Mouse (Mus musculus): ENCODE measurements around the gene Polr3h. TPM values are rescaled to one million over a fixed set of nuclear protein-coding genes. Genes with fewer than 3 reads are reported as not detected.
A peak's percentile ranks its signal among the peaks of the same experiment; 100 is the strongest.

The Polr3h gene
- polyA plus RNA-seq, 1 experiment from 2014 or later = 108 TPM

DNA sequence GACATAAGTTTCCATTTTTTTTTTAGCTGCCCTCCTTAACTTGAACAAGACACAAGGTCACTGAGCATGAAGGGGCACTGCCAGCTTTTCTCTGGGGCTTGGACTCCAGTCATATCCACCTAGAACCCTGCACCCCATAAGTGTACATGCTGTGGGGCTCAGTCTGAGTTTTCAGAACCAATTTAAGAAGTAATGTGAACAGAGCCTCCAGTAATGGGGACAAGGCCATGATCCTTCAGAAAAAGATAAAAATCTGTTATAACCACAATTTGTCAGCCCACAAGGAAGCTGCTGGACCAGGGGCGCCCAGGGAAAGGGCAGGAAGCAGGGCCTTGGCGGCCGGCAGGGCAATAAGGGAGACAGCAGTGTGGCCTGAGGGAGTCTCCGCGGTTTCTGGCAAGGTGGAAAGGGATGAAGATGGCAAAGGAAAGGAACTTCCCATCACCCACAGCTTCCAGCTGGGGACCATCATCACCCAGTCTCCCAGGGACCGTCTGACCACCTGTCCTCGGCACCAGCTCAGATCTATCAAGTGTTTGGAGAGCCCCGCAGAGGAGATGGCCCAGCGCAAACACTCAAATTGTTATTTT is 73.5 kb downstream of the Polr3h start:
- Histone ChIP-seq H3K4me1 (peaks cover 25% of the 10 kb centered on the region), H3K9me3 (no peaks in the 10 kb centered on the region), H3K27ac (no peak overlapping the region), H3K4me3 (no peak overlapping the region), H3K36me3 (peaks cover 64% of the 10 kb centered on the region), H3K27me3 (ENCODE audit: insufficient read depth, poor library complexity, severe bottlenecking) (no peaks in the 10 kb centered on the region)
- 83% methylated on average over 9 of the region's 9 CpGs for WGBS
- DNase-seq (ENCODE audit: low spot score) = no peak

DNA sequence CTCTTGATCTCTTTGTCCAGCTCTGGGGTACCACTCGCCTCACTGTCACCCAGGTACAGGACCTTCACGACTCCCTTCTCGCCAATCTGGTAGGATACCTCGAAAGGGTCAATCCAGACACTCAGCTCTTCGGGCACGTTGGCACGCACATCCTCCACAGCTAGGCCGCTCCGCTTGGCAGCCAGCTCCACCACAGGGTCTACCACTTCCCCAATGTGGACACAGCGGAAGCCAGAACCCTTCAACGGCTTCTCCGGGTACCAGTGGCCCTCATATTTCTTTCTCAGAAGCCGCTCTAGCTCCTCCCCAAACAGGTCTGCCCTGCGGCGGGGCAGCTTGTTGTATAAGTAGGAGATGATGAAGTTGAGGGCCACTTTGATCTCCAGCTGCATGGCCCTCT is 74.7 kb downstream of the Polr3h start:
- H3K4me1 ChIP-seq = peaks cover 28% of the 10 kb centered on the region
- H3K4me3 ChIP-seq = no peak overlapping the region
- H3K9me3 ChIP-seq = no peaks in the 10 kb centered on the region
- H3K27me3 ChIP-seq (ENCODE audit: insufficient read depth, poor library complexity, severe bottlenecking) = no peaks in the 10 kb centered on the region
- no peak for DNase-seq (ENCODE audit: low spot score)
- 94% methylated on average over 15 of the region's 15 CpGs for WGBS
- no peak overlapping the region for H3K27ac ChIP-seq
- peaks cover 65% of the 10 kb centered on the region for H3K36me3 ChIP-seq

DNA sequence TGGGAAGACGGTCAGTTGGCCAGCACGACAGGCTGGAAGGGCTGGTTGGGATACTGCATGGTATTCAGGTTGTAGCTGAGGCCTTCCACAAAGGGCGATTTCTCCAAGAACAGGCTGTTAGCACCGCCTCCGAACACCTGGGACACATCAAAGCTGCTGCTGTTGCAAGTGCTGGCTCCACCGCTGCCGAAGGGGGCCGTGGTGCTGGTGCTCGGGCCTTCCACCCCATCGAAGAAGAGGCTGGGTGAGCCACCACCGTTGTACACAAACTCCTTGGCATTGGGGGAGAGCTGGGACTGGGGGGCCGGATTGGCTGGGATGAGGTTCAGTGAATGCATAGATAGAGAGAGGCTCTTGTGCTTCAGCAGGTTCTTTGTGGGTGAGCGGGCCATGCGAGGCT is 75.3 kb downstream of the Polr3h start:
- 83% methylated on average over 14 of the region's 14 CpGs for WGBS
- H3K9me3 ChIP-seq = no peaks in the 10 kb centered on the region
- H3K36me3 ChIP-seq = peaks cover 65% of the 10 kb centered on the region
- no peak overlapping the region for H3K4me3 ChIP-seq
- peaks cover 33% of the 10 kb centered on the region for H3K4me1 ChIP-seq
- no peak overlapping the region for H3K27ac ChIP-seq
- H3K27me3 ChIP-seq (ENCODE audit: insufficient read depth, poor library complexity, severe bottlenecking) = no peaks in the 10 kb centered on the region
- no peak for DNase-seq (ENCODE audit: low spot score)

DNA sequence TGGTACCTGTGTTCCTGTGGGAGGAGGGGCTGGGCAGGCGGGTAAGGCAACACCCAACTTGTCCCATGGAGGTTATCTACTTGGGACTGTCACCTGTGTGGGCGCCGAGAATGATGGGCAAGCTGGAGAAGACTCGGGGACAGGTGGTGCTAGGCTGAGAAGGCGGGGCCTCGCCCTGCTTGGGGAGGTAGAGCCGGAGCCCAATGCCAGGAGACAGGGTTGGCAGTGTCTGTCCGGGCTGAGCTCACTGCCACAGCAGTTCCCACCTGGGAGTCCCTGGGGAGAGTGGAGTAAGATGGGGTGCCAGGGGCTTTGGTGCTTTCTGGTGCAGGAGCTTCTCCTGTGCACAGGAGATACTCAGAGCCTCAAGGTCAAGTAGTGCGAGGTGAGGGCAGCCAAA is 76.9 kb downstream of the Polr3h start:
- Histone ChIP-seq H3K4me3 (no peak overlapping the region), H3K9me3 (no peaks in the 10 kb centered on the region), H3K27me3 (ENCODE audit: insufficient read depth, poor library complexity, severe bottlenecking) (no peaks in the 10 kb centered on the region), H3K4me1 (peaks cover 31% of the 10 kb centered on the region), H3K27ac (0 out of 2 replicates have a peak overlapping the region, but pooled peaks have one; percentile 22), H3K36me3 (peaks cover 59% of the 10 kb centered on the region)
- WGBS = 82% methylated on average over 9 of the region's 9 CpGs
- no peak for DNase-seq (ENCODE audit: low spot score)

DNA sequence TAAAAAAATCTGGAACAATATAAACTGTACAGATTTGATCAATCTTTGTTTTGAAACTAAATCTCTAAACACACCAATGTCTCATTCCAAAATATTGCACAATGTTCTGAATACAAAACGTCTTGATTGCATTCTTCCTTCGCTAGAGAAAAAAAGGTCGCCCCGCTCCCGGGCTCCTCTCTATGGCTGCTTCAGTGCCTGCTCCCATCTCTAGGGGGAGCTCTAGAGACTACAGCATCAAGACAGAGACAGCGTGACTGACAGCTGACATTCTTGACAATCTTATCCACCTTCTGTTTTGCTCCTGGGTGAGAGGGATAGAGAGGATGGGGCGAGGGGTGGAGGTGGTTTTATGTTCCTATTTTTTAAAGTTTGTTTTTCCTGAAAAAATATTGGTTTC is 77.7 kb downstream of the Polr3h start:
- H3K4me3 ChIP-seq = no peak overlapping the region
- H3K27me3 ChIP-seq (ENCODE audit: insufficient read depth, poor library complexity, severe bottlenecking) = no peaks in the 10 kb centered on the region
- 51% methylated on average over 7 of the region's 7 CpGs for WGBS
- H3K4me1 ChIP-seq = peaks cover 31% of the 10 kb centered on the region
- H3K9me3 ChIP-seq = no peaks in the 10 kb centered on the region
- no peak overlapping the region for H3K27ac ChIP-seq
- no peak for DNase-seq (ENCODE audit: low spot score)
- H3K36me3 ChIP-seq = peaks cover 51% of the 10 kb centered on the region

DNA sequence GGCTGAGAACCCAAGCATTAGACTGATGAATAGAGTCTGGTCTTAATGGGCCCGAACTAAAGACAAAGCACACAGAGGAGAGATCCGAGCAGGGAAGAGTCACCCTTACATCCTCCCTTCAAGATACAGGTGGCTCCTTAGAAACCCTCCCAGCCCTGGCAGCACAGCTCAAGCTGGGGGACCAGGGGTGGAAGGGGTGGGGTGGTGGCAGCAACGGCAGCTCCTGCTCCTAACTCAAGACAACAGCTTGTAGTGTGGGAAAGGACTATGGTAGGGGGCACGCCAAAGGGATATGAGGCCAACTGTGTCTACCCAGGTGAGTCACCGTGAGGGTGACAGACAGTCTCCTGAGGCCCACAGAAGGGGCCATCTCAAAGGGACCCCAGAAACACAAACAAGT is 78.2 kb downstream of the Polr3h start:
- 84% methylated on average over 5 of the region's 5 CpGs for WGBS

DNA sequence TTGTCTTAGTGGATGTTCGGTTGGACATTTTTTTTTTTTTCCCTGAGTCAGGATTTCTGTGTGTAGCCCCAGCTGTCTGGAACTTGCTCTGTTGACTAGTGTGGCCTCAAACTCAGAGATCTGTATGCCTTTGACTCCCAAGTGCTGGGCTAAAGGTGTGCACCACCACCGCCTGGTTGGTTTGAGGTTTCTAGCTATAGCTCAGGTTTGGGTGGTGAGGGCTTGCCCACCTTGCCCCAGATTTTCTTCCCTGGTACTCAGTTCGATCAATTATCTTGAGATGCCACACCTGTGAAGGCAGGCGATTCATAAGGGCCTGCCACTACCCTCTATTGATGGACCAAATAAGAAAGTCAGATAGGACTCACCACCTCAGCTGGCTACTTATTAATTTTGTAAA is 78.9 kb downstream of the Polr3h start:
- no peak for DNase-seq (ENCODE audit: low spot score)
- Histone ChIP-seq H3K27me3 (ENCODE audit: insufficient read depth, poor library complexity, severe bottlenecking) (no peaks in the 10 kb centered on the region), H3K4me1 (peaks cover 29% of the 10 kb centered on the region), H3K27ac (no peak overlapping the region), H3K36me3 (peaks cover 40% of the 10 kb centered on the region), H3K9me3 (no peaks in the 10 kb centered on the region), H3K4me3 (no peak overlapping the region)
- WGBS = 88% methylated on average over 4 of the region's 4 CpGs

More for the DNA sequence above, 78.2 kb downstream of the Polr3h start:
- peaks cover 31% of the 10 kb centered on the region for H3K4me1 ChIP-seq
- no peaks in the 10 kb centered on the region for H3K27me3 ChIP-seq (ENCODE audit: insufficient read depth, poor library complexity, severe bottlenecking)
- no peak overlapping the region for H3K27ac ChIP-seq
- H3K36me3 ChIP-seq = peaks cover 47% of the 10 kb centered on the region
- no peak for DNase-seq (ENCODE audit: low spot score)
- H3K9me3 ChIP-seq = no peaks in the 10 kb centered on the region
- H3K4me3 ChIP-seq = no peak overlapping the region

DNA sequence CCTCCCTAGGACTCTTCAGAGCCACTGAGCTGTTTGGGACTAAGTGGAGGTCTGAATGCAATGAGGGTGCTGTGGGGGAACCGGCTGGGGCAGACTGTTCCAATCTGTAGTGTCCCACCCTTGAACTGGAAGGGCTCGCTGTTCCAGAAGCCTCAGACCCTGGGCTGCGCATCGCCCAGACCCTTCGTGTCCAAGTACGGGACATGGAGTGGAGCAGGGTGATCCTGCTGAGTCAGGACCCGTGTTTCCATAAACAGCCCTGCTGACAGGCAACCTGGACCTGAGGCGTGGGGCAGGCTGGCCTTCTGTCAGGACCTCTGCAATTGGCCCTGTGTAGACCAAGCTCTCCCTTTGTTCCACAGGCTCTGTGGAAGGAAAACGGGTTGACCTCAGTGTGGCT is 79.3 kb downstream of the Polr3h start:
- 81% methylated on average over 9 of the region's 9 CpGs for WGBS
- Histone ChIP-seq H3K27ac (no peak overlapping the region), H3K4me3 (no peak overlapping the region), H3K36me3 (peaks cover 36% of the 10 kb centered on the region), H3K27me3 (ENCODE audit: insufficient read depth, poor library complexity, severe bottlenecking) (no peaks in the 10 kb centered on the region), H3K4me1 (peaks cover 29% of the 10 kb centered on the region), H3K9me3 (no peaks in the 10 kb centered on the region)
- no peak for DNase-seq (ENCODE audit: low spot score)

DNA sequence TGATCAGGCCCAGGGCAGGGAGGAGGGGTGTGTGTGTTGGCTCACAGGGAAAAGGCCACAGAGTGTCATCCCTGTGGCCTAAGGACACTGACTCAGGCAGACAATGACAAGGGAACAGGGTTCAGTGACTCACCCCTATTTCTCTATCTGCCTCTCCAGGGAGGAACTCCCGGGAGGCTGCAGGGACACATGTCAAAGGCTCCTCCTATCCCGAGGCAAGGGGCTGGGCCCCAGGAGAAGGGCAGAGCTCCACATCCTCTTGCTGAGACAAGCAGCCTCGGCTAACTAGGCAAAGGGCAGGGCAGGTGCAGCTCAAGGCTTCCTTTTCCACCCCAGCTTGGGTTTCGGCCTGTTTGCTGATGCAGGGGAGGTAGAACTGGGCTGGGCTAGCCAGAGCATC is 80.3 kb downstream of the Polr3h start:
- Histone ChIP-seq H3K36me3 (peaks cover 26% of the 10 kb centered on the region), H3K27ac (no peak overlapping the region; the same call in none of the 2 replicates), H3K4me1 (peaks cover 26% of the 10 kb centered on the region), H3K4me3 (no peak overlapping the region), H3K9me3 (no peaks in the 10 kb centered on the region), H3K27me3 (ENCODE audit: insufficient read depth, poor library complexity, severe bottlenecking) (no peaks in the 10 kb centered on the region)
- 25% methylated on average over 4 of the region's 4 CpGs for WGBS
- DNase-seq (ENCODE audit: low spot score) = no peak

DNA sequence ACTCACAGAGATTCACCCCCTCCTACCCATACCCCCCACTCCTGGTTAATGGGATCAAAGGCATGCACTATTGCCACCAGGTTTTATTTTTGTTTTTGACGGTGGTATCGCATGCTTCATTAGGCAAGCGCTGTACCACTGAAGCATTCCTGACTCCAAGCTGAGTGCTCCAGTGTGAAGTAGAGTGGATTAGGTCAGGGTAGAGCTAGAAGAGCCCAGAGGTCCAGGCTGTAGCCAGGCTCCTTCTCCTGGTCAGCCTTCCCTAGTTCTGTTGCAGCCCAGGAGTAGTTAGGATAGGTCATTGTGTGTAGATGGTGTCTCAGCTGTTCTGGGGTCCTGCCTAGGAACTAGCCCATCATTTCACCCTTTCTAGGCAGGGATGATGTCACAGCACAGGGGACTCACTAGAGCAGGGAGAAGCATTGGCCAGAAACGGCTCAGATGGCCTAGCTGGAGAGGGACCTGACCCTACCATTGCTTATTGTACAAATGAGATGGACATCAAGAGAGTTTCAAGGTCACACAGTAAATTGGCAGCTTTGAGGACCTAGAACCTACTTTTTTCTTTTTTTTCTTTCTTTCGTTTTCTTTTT is 80.9 kb downstream of the Polr3h start:
- H3K4me3 ChIP-seq = no peak overlapping the region
- 74% methylated on average over 5 of the region's 5 CpGs for WGBS
- H3K36me3 ChIP-seq = peaks cover 20% of the 10 kb centered on the region
- no peaks in the 10 kb centered on the region for H3K27me3 ChIP-seq (ENCODE audit: insufficient read depth, poor library complexity, severe bottlenecking)
- no peak overlapping the region; the same call in 1 of the 2 replicates for H3K27ac ChIP-seq
- no peak for DNase-seq (ENCODE audit: low spot score)
- no peaks in the 10 kb centered on the region for H3K9me3 ChIP-seq
- H3K4me1 ChIP-seq = peaks cover 23% of the 10 kb centered on the region

DNA sequence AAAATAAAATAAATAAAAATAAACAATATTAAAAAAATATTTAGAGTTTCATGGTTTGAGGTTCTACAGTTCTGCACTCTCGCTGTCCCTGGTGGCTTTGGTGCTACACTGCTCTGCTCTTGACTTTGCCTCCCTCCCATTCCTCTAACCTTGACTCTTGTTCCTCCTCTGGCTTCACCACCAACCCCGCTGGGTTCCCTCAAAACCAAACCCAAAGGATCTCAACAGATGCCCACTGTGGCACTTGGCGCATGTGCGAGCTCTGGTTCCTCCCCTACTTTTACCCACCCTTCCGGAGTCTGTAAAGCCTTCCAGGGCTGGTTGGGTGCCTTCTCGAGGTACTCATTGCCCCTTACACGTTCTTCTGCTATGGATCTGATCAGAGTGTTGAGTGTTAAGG is 83.8 kb downstream of the Polr3h start:
- DNase-seq (ENCODE audit: low spot score) = no peak
- 80% methylated on average over 7 of the region's 7 CpGs for WGBS

DNA sequence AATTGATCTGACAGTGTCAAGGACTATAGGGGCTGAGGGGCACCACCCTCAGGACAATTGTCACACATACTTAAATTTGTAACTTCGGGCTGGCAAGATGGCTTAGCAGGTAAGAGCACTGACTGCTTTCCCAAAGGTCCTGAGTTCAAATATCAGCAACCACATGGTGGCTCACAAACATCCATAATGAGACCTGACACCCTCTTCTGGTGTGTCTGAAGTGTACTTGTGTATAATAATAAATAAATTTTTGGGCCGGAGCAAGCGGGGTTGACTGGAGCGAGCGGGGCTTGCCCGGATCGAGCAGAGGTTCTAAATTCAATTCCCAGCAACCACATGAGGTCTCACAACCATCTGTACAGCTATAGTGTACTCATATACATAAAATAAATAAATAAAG is 85.7 kb downstream of the Polr3h start:
- no peak for DNase-seq (ENCODE audit: low spot score)
- Histone ChIP-seq H3K4me1 (peaks cover 20% of the 10 kb centered on the region), H3K27ac (no peak overlapping the region), H3K9me3 (no peaks in the 10 kb centered on the region), H3K36me3 (no peaks in the 10 kb centered on the region), H3K27me3 (ENCODE audit: insufficient read depth, poor library complexity, severe bottlenecking) (peaks cover 5% of the 10 kb centered on the region; the same call in 1 of the 2 replicates), H3K4me3 (no peak overlapping the region)
- WGBS = 91% methylated on average over 7 of the region's 7 CpGs

More for the DNA sequence above, 83.8 kb downstream of the Polr3h start:
- H3K27me3 ChIP-seq (ENCODE audit: insufficient read depth, poor library complexity, severe bottlenecking) = no peaks in the 10 kb centered on the region
- no peaks in the 10 kb centered on the region for H3K9me3 ChIP-seq
- no peak overlapping the region for H3K27ac ChIP-seq
- peaks cover 17% of the 10 kb centered on the region for H3K4me1 ChIP-seq
- H3K36me3 ChIP-seq = no peaks in the 10 kb centered on the region
- no peak overlapping the region for H3K4me3 ChIP-seq

DNA sequence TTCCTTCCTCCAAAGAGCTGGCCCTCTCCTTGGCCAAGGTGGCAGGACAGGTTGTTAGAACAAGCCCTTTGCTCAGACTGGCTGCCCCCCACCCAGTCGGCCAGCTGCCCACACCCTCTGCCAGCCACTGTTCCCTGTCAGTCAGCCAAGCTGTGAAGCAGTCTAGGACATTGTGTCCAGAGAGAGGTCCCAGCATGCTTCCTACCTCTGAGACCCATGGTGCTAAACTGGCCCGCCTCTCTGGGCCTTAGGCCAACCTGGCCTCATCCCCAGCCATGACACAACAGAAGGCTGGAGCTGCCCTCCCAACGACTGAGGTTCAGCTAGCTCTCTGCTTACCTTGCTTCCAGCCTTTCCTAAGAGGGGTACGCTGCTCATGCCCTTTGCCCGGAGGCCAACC is 86.4 kb downstream of the Polr3h start:
- WGBS = 70% methylated on average over 5 of the region's 5 CpGs
- Histone ChIP-seq H3K27me3 (ENCODE audit: insufficient read depth, poor library complexity, severe bottlenecking) (peaks cover 10% of the 10 kb centered on the region; the same call in 1 of the 2 replicates), H3K36me3 (no peaks in the 10 kb centered on the region), H3K4me1 (peaks cover 26% of the 10 kb centered on the region), H3K27ac (no peak overlapping the region), H3K4me3 (no peak overlapping the region), H3K9me3 (no peaks in the 10 kb centered on the region)
- DNase-seq (ENCODE audit: low spot score) = no peak
